Mouse (Mus musculus): ENCODE results near the gene Mast3. TPM values are rescaled to one million over a fixed set of nuclear protein-coding genes. Genes with fewer than 3 reads are reported as not detected.

The Mast3 gene
- polyA plus RNA-seq, 1 experiment: 175 TPM

DNA sequence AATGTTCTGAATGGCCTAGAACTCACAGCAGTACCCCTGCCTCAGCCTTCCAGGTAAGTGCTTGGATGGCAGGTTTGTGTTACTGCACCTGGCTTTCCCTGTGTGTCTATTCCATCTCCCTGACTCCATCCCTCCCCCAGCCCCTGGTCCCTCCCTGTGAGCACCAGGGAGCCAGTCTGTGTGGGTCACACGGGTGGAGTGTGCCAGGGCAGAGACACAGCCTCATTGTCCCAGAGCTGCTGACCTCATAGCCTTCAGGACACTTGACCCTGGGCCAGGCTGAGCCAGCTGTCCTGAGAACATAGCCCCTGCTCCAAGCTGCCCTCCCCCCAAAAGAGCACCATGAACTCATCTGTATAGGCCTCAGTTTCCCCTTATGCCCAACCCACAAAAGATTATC lies 2.5 kb upstream of the Mast3 start:
- no peaks in the 10 kb centered on the region for H3K27me3 ChIP-seq (ENCODE audit: control insufficient read depth, insufficient read depth, low read length)
- peaks cover 42% of the 10 kb centered on the region; the same call in 1 of the 2 replicates for H3K4me1 ChIP-seq (ENCODE audit: control insufficient read depth, insufficient read depth, insufficient read length)
- H3K27ac ChIP-seq (ENCODE audit: insufficient read depth, low read length): peak overlapping the region; percentile 88; the same call in 1 of the 2 replicates
- 69% methylated on average over 1 of the region's 1 CpGs for WGBS
- no peaks in the 10 kb centered on the region for H3K36me3 ChIP-seq (ENCODE audit: control insufficient read depth, insufficient read depth, low read length)
- DNase-seq (ENCODE audit: low read depth in 1 of 2, low spot score in 2 of 2): no peak
- H3K4me3 ChIP-seq (ENCODE audit: extremely low read depth, insufficient read depth, insufficient read length): no peak overlapping the region
- TF ChIP-seq CTCF (IDR thresholded peaks at IDR 0.05; ENCODE audit: extremely low read depth, insufficient read depth, insufficient read length, insufficient replicate concordance) (no peak), POLR2A (IDR thresholded peaks at IDR 0.05; ENCODE audit: low read depth, low read length) (no peak)

DNA sequence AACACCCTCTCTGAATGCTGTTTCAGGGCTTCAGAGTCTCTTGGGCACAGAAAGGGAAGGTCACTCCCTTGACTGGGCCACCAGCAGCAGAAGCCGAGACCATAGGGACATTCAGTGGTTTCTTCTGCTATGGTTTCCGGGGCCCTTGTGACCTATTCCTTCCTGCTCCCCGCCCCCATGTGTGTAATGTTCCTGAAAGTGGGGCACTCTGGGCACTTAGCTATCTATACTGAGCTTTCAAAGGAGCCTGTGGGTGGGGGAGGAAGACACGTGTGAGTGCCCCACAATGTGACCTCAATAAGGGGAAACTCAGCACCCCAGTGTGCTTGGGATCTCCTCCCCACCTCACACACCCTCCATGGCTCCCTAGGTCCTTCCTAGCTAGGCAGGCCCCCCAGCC lies 1.7 kb upstream of the Mast3 start:
- Histone ChIP-seq H3K4me1 (ENCODE audit: control insufficient read depth, insufficient read depth, insufficient read length) (peaks cover 46% of the 10 kb centered on the region; the same call in 1 of the 2 replicates), H3K4me3 (ENCODE audit: extremely low read depth, insufficient read depth, insufficient read length) (no peak overlapping the region), H3K27me3 (ENCODE audit: control insufficient read depth, insufficient read depth, low read length) (no peaks in the 10 kb centered on the region), H3K27ac (ENCODE audit: insufficient read depth, low read length) (peak overlapping the region; percentile 88), H3K36me3 (ENCODE audit: control insufficient read depth, insufficient read depth, low read length) (no peaks in the 10 kb centered on the region)
- DNase-seq (ENCODE audit: low read depth in 1 of 2, low spot score in 2 of 2): peak; percentile 45 to 83
- TF ChIP-seq POLR2A (IDR thresholded peaks at IDR 0.05; ENCODE audit: low read depth, low read length) (no peak), CTCF (IDR thresholded peaks at IDR 0.05; ENCODE audit: extremely low read depth, insufficient read depth, insufficient read length, insufficient replicate concordance) (no peak)
- 4% methylated on average over 4 of the region's 4 CpGs for WGBS

DNA sequence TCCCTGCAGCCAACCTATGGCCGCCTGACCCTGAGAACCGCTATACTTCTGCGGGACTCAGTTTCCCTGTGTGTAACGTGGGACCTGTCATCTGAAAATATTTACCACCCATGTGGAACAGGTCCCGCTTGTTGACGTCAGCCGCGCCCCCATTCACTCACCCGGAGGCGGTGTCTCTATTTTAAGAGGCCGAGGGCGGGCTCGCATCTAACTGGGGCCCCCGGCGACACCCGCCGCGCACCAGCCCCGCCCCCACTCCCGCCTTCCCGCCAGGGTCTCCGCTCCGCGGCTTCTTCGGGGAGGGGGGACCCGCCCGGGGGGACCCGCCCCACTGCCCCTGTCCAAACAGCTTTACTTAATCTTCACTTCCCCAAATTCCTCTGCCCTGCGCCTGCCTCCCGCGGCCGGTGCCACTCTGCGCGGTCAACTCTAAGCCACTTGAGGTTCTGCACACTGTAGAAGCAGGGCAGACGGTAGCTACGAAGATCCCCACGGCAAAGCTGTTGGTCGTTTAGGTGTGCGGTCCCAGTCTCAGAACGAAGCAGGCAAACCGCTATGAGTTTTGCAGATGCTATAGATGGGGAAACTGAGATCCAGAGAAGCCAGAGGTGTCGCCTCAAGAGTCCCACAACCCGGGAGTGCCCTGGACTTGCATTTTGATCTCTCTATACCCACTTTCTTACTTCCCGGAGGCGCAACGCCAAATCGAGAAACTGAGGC lies 933 bp downstream of the Mast3 start:
- 3% methylated on average over 47 of the region's 47 CpGs for WGBS
- Histone ChIP-seq H3K4me1 (ENCODE audit: control insufficient read depth, insufficient read depth, insufficient read length) (peaks cover 44% of the 10 kb centered on the region; the same call in 1 of the 2 replicates), H3K36me3 (ENCODE audit: control insufficient read depth, insufficient read depth, low read length) (no peaks in the 10 kb centered on the region), H3K27ac (ENCODE audit: insufficient read depth, low read length) (peak overlapping the region; percentile 81), H3K4me3 (ENCODE audit: extremely low read depth, insufficient read depth, insufficient read length) (peak overlapping the region; percentile 63), H3K27me3 (ENCODE audit: control insufficient read depth, insufficient read depth, low read length) (no peaks in the 10 kb centered on the region)
- TF ChIP-seq POLR2A (IDR thresholded peaks at IDR 0.05; ENCODE audit: low read depth, low read length) (no peak), CTCF (IDR thresholded peaks at IDR 0.05; ENCODE audit: extremely low read depth, insufficient read depth, insufficient read length, insufficient replicate concordance) (no peak)
- DNase-seq (ENCODE audit: low read depth in 1 of 2, low spot score in 2 of 2): peak; percentile 18 to 90

DNA sequence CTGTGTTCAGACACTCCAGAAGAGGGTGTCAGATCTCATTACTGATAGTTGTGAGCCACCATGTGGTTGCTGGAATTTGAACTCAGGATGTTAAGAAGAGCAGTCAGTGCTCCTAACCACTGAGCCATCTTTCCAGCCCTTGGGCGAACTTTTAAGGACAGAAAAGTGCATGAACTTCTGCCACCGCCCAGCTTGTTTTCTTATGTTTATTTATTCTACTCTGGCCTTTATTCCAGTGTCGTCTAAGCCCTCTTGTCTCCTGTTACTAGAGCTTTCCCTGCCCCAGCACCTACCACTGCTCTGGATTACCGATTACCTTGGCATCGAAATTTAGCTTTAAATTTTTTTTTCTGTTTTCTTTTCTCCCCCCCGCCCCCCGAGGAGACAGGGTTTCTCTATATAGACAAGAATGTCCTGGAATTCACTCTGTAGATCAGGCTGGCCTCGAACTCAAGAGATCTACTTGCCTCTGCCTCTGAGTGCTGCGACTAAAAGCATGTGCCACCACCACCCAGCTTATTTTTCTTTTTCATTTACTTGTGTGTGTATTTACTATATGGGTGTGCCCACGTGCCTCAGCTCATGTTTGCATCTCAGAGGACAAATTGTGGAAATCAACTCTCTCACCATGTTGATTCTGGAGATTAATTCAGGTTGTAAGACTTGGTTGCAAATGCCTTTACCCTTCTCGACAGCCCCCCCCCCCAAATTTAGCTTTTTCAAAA lies 1.9 kb downstream of the Mast3 start:
- H3K4me1 ChIP-seq (ENCODE audit: control insufficient read depth, insufficient read depth, insufficient read length): peaks cover 39% of the 10 kb centered on the region; the same call in 1 of the 2 replicates

DNA sequence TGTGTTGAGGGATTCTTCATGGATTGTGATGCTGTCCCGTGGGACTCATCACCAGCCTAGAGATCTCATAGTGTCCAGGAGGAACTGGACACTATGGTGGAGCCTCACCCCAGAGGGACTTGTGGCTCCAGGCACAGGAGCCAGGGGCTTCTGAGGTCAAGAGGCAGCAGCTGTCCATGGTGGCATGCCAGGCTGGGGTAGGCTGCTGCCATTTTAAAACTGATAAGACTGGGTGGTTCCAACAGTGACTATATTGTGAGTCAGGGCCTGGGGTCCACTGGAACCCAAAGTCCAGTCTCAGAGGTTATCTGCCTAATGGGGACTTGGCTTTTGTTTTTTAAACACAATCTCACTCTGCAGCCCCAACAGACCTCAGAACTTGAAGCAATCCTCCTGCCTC lies 3.0 kb downstream of the Mast3 start:
- TF ChIP-seq POLR2A (IDR thresholded peaks at IDR 0.05; ENCODE audit: low read depth, low read length) (no peak), CTCF (IDR thresholded peaks at IDR 0.05; ENCODE audit: extremely low read depth, insufficient read depth, insufficient read length, insufficient replicate concordance) (no peak)
- H3K4me1 ChIP-seq (ENCODE audit: control insufficient read depth, insufficient read depth, insufficient read length): peaks cover 40% of the 10 kb centered on the region
- no peak overlapping the region for H3K27ac ChIP-seq (ENCODE audit: insufficient read depth, low read length)
- H3K36me3 ChIP-seq (ENCODE audit: control insufficient read depth, insufficient read depth, low read length): no peaks in the 10 kb centered on the region
- 75% methylated on average over 1 of the region's 1 CpGs for WGBS
- H3K4me3 ChIP-seq (ENCODE audit: extremely low read depth, insufficient read depth, insufficient read length): no peak overlapping the region
- no peaks in the 10 kb centered on the region for H3K27me3 ChIP-seq (ENCODE audit: control insufficient read depth, insufficient read depth, low read length)
- no peak for DNase-seq (ENCODE audit: low read depth in 1 of 2, low spot score in 2 of 2)

More for the DNA sequence above, 1.9 kb downstream of the Mast3 start:
- no peak for DNase-seq (ENCODE audit: low read depth in 1 of 2, low spot score in 2 of 2)
- no peak for TF ChIP-seq POLR2A (IDR thresholded peaks at IDR 0.05; ENCODE audit: low read depth, low read length)
- no peak for TF ChIP-seq CTCF (IDR thresholded peaks at IDR 0.05; ENCODE audit: extremely low read depth, insufficient read depth, insufficient read length, insufficient replicate concordance)
- H3K27me3 ChIP-seq (ENCODE audit: control insufficient read depth, insufficient read depth, low read length): no peaks in the 10 kb centered on the region
- H3K36me3 ChIP-seq (ENCODE audit: control insufficient read depth, insufficient read depth, low read length): no peaks in the 10 kb centered on the region
- no peak overlapping the region for H3K4me3 ChIP-seq (ENCODE audit: extremely low read depth, insufficient read depth, insufficient read length)
- WGBS: 83% methylated on average over 11 of the region's 11 CpGs
- H3K27ac ChIP-seq (ENCODE audit: insufficient read depth, low read length): no peak overlapping the region

DNA sequence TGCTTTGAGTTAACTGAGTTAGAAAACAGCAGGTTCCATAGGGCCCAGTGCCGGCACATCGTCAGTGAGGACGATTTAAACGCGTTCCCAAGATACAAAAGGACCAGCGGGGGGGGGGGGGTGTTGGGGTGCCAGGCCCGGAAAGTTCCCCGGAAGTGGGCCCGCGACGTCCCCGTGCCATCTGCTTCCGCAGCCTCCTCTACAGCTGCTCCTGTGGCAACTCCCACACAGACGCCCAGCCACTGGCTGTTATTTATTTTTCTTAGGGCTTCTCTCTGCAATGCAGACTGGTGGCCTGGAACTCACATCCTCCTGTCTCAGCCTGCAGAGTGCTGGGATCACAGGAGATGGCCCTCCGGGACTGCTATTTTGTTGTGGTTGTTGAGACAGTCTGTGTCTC lies 3.7 kb downstream of the Mast3 start:
- Histone ChIP-seq H3K27me3 (ENCODE audit: control insufficient read depth, insufficient read depth, low read length) (no peaks in the 10 kb centered on the region), H3K36me3 (ENCODE audit: control insufficient read depth, insufficient read depth, low read length) (no peaks in the 10 kb centered on the region), H3K4me1 (ENCODE audit: control insufficient read depth, insufficient read depth, insufficient read length) (peaks cover 38% of the 10 kb centered on the region), H3K27ac (ENCODE audit: insufficient read depth, low read length) (no peak overlapping the region), H3K4me3 (ENCODE audit: extremely low read depth, insufficient read depth, insufficient read length) (no peak overlapping the region)
- peak in 1 of 2 experiments; percentile 44 for DNase-seq (ENCODE audit: low read depth in 1 of 2, low spot score in 2 of 2)
- TF ChIP-seq POLR2A (IDR thresholded peaks at IDR 0.05; ENCODE audit: low read depth, low read length) (no peak), CTCF (IDR thresholded peaks at IDR 0.05; ENCODE audit: extremely low read depth, insufficient read depth, insufficient read length, insufficient replicate concordance) (no peak)
- 32% methylated on average over 15 of the region's 15 CpGs for WGBS

Data from spleen, adult 2 months (tissue).